Mouse (Mus musculus): Measurements from ENCODE around the gene Col26a1. TPM values are rescaled to one million over a fixed set of nuclear protein-coding genes. Genes with fewer than 3 reads are reported as not detected.
"Not testable (repeated sequence)": the region's sequence is repeated elsewhere in the genome, so short reads cannot be mapped to it uniquely, and the experiment has no call there.

Gene Col26a1
- total RNA-seq, 2 experiments from 2014 or later = 3.5 to 4.7 TPM

GRCm38 (mm10) chr5:136759781-136760180 lies 123.2 kb downstream of the Col26a1 start:
- DNase-seq (ENCODE audit: extremely low spot score in 1 of 2, low spot score in 1 of 2) = no peak

DNA sequence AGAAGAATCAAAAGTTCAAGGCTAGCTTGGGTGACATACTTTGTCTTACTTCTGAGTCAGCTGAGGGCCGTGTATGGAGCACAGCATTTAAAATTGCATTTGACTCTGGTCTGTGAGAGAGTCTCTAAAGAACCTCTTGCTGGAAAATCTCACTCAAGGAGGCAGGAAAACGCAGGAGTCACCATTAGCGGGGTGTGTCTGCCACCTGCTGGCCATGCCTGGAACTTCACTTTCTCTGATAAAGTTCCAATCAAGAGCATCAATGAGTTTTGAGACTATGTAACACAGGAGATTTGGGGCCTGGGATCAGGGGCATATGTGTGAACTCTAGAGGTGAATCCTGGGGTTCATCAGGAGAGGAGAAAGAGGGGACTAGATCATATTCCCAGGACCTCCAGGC lies 127.3 kb downstream of the Col26a1 start:
- DNase-seq (ENCODE audit: extremely low spot score in 1 of 2, low spot score in 1 of 2) = peak; percentile 69 to 93

DNA sequence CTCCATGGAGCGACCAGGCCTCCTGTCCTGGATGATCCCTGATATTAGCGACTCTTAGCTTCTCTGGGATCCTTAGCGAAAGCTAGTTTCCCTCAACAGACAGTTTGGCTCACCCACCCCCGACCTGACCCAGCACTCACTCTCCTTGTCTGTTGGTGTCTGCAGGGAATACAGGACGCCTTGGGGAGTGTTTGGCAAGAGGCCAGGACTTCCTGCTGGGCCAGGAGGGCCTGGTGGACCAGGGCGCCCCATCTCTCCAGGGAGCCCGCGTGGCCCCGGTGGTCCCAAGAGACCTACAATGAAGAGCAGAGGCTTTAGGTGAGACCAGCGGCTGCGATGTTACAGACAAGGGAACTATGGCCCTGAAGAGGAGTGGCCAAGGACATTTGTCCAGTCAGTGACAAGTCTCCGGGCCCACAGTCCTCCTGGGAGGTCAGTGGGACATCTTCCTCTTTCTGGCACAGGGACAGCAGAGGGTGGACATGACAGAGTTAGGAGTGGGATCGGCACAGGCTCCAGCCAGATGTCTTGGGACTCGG lies 128.9 kb downstream of the Col26a1 start:
- DNase-seq (ENCODE audit: extremely low spot score in 1 of 2, low spot score in 1 of 2) = no peak

GRCm38 (mm10) chr5:136753176-136753575 lies 129.8 kb downstream of the Col26a1 start:
- not testable (repeated sequence) for DNase-seq (ENCODE audit: extremely low spot score in 1 of 2, low spot score in 1 of 2)

- DNase-seq (ENCODE audit: extremely low spot score in 1 of 2, low spot score in 1 of 2) = no peak
These were observed 130.9 kb downstream of the Col26a1 start for GRCm38 (mm10) chr5:136752104-136752503.

DNA sequence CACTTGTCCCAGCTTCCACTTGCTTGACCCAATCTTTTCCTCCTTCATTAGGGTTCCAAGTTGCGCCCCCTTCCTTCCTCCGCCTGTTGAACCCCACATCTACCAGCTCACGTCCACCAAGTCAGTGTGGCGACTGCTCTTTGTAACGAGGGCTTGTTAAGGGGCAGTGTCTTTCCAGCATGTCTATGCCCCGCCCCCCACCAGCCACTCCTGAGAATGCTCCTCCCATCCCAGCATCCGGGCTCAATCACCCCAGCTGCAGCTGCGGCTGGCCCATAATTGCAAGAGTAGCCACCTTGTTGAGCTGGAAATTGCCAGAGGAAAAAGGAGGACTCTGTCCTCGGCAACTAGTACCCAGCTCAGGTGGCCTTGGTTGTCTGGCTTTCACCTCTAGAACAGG lies 136.4 kb downstream of the Col26a1 start:
- no peak for DNase-seq (ENCODE audit: extremely low spot score in 1 of 2, low spot score in 1 of 2)

DNA sequence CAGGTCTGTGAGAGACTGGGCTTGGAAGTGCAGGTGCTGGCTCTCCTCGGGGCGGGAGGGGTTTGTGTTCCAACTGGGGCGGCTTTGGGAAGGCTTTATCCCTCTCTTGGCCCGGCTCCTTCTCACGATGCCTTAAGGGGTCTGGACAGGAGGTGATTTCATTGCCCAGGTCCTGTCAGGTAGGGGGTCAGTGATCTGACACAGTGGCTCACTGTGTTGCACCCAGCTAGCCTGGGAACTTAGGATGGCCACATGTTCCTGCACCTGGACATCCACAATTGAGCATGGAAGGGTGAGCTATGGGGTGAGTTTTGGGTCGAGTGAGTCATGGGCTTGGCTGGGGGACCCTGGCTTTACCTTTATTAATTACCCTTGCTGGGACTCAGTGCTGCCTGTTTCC lies 144.1 kb downstream of the Col26a1 start:
- DNase-seq (ENCODE audit: extremely low spot score in 1 of 2, low spot score in 1 of 2) = no peak

GRCm38 (mm10) chr5:136726271-136726670 lies 156.7 kb downstream of the Col26a1 start:
- not testable (repeated sequence) for DNase-seq (ENCODE audit: extremely low spot score in 1 of 2, low spot score in 1 of 2)

DNA sequence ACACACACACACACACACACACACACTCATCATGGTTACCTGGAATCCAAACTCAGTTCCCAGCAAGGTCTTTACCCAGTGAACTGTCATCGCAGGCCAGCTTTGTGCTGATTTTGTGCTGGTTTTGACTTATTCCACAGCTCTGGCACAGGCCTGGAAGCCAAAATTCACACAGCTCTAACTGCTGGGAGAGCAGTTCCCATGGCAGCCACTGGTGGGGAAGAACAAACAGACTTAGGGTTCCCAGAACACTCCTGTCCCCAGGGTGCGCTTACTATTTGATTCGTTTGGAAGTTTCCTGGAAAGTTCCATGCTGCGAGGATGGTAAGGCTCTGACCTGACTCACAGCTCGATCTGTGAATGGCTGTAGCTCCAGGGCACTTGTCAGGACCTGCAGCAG lies 161.4 kb downstream of the Col26a1 start:
- peak; percentile 10 to 14 for DNase-seq (ENCODE audit: extremely low spot score in 1 of 2, low spot score in 1 of 2)

DNA sequence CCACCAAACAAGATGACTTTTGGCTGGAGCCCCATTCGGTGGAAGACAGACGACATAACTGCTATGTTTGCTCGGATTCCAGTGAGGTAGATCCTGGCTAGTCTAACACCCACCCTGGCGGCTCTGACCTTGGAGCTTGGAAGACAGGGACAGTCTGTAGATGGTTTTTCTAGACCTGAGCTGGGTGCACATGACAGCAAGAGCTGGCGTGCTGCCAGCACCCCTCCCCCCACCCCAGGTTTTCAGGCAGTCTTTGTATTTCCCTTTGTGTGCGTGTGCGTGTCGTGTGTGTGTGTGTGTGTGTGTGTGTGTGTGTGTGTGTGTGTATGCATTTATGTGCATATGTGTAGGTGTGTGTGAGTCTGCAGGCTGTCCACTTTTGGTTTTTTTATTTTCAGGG lies 164.4 kb downstream of the Col26a1 start:
- no peak for DNase-seq (ENCODE audit: extremely low spot score in 1 of 2, low spot score in 1 of 2)

DNA sequence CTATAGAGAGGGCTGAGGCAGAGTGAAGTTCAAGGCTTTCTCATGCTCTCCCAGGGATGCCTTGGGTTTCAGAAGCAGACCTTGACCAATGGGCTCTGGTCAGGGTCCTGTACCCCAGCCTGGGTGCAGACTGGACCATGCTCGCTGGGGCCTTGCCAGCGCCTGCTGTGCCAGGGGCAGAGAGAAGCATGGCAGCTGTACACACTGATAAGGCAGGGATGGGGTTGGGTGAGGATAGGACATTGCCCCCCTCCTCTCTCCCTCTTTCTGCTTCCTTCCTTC lies 165.5 kb downstream of the Col26a1 start:
- no peak for DNase-seq (ENCODE audit: extremely low spot score in 1 of 2, low spot score in 1 of 2)

DNA sequence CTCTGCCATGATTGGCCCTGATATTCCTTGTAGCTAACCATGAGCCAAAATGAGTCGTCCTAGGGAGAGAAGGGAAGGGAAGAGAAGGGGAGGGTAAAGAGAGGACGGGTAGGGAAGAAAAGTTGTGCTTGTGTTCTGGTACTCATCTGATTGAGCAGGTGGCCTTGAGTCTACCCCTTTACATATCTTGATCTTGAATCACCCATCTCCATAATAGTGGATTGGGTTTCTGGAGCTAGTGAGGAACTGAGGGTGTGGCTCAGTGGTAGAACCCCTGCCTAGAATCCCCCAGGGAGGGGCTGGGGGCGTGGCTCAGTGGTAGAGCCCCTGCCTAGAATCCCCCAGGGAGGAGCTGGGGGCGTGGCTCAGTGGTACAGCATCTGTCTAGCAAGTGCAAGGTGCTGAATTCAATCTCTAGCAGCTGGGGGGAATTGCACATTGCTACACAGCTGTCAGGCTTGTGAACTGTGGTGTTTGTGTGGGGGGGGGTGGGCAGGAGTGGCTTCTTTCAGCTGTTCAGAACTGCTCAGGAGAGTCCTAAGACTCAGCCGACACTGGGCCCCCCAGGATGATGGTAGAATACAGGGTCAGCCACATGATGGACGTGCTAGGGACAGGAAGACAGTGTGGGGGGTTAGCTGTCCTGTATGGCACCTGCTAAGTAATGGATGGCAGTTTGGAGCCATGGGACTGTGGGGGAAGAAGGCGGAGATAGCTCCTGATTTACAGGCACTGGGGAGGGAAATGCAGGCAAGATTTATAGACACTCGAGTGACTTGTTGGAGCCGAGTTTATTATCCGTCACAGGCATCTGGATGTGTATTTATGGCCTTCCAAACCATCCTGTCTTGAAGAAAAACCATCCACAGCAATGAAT lies 166.1 kb downstream of the Col26a1 start:
- DNase-seq (ENCODE audit: extremely low spot score in 1 of 2, low spot score in 1 of 2) = no peak

- DNase-seq (ENCODE audit: extremely low spot score in 1 of 2, low spot score in 1 of 2) = peak; percentile 24 to 59
These were observed 168.1 kb downstream of the Col26a1 start for GRCm38 (mm10) chr5:136714879-136715278.

DNA sequence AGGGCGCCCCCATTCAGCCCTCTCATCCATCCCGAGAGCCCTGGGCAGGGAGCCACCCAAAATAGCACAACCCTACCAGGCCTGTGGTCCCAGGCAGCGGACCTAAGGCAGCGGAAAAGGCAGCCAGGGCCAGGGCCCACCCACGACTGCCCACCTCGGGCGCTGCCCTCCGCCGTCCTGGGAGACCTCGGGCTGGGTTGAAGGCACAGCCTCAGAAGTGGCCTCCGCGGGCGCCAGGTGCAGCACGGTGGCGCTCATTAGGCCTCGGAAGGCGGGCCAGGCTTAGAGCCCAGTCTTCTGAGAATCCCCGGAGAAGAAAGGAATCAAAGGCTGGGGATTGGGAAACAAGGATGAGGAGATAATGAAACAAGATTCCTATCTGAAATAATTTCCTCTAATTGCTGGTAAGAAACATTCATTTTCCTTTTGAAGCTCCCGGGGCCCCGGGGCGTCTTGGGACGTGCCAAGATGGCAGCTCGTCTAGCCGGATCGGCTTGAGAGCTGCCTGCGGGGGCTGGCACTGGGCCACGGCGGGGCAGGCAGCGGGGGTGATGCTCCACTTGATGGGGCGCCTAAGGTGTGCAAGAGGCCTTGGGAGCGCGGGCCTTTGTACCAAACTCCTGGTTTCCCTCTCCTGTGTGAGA lies 168.7 kb downstream of the Col26a1 start:
- no peak for DNase-seq (ENCODE audit: extremely low spot score in 1 of 2, low spot score in 1 of 2)

DNA sequence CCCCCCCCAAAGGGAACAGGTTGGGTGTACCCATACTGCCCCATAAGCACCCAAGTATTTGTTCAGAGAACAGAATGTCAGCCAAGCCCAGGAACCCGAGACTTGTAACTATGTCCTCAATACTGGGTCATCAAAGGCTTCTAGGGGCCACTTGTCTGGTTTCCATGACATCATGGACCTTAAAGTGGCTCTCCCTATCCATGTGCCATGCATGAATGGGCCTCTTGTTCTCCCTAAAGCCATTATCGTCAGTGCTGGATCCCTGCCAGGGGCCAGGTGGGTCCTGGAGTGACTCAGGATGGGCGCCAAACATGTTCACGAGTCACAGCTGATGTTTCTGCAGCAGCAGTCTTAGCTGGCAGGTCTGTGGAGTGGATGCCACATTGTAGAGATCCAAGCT lies 172.3 kb downstream of the Col26a1 start:
- DNase-seq (ENCODE audit: extremely low spot score in 1 of 2, low spot score in 1 of 2) = no peak

DNA sequence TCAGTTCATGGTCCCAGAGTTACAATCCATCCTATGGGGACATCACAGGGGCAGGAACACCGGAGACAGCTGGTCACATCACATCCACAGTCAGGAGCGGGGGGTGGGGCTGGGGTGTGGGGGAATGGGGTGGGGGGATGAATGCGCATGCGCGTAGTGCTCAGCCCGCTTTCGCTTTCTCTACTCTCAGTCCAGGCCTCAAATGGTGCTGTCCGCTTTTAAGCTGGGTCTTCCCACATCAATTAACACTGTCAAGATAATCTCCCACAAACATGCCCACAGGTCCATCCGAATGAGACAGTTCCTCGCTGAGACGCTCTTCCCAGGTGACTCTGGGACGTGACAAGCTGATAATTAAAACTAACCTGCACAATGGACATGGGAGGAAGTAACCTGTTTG lies 174.9 kb downstream of the Col26a1 start:
- DNase-seq (ENCODE audit: extremely low spot score in 1 of 2, low spot score in 1 of 2) = no peak

- peak; percentile 56 to 77 for DNase-seq (ENCODE audit: extremely low spot score in 1 of 2, low spot score in 1 of 2)
These were observed 176.2 kb downstream of the Col26a1 start for GRCm38 (mm10) chr5:136706803-136707202.

DNA sequence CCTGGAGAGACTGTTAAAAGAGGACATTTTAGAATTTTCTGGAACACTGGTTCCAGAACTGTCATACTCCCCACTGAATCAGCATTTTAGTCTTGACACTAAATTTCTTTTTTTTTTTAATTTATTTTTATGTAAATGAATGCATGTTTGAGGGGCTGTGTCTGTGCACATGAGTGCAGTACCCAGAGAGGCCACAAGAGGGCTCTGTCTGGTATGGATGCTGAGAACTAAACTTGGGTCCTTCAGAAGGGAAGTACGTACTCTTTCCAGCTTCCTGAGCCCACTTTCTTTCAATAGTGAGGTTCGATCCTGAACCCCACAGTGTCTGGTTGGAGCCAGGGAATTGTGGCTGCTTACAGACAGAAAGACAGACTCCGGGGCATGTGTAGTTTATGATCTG lies 177.5 kb downstream of the Col26a1 start:
- DNase-seq (ENCODE audit: extremely low spot score in 1 of 2, low spot score in 1 of 2) = peak in 1 of 2 experiments; percentile 6

DNA sequence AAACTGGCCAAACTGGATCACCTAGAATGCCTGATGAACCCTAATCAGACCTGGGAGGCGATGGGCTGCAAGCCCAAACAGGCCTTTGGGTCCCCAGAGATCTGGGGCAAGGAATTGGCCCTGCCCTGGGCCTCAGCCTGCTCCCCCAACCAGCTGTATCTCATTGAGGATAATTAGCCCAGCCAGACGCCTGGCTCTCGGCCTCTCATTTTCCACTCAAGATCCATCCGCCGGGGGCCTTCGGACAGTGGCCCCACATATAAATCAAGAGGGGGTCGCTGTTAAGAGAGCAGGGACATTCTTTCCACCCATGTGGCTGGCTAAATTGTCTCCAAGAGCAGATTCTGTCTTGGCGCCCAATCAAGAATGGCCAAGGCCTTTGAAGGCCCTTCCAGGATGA lies 178.9 kb downstream of the Col26a1 start:
- no peak for DNase-seq (ENCODE audit: extremely low spot score in 1 of 2, low spot score in 1 of 2)

DNA sequence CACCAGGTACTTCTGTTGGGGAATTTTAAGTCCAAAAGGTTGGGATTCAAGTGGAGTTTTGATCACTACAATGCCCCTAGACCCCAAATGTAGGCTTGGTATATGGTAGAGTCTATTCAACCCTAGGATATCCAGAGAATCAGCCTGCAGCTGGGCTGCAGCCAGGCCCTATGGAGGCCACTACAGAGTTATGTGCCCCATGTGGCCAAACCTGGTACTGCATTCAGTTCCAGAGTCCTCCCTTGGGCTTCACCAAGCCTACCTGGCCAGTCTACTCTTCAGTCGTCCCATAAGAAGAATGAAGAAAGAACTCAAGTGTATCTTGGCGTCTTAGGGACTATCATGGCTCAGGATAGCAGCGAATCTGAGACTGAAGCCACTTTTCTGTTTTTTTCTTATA lies 179.3 kb downstream of the Col26a1 start:
- DNase-seq (ENCODE audit: extremely low spot score in 1 of 2, low spot score in 1 of 2) = peak; percentile 57 to 90

GRCm38 (mm10) chr5:136702159-136702725 lies 180.8 kb downstream of the Col26a1 start:
- no peak for DNase-seq (ENCODE audit: extremely low spot score in 1 of 2, low spot score in 1 of 2)

All from layer of hippocampus, postnatal 25 days (tissue).